Mouse (Mus musculus): Measurements from ENCODE around the gene Efr3b.

Gene Efr3b

DNA sequence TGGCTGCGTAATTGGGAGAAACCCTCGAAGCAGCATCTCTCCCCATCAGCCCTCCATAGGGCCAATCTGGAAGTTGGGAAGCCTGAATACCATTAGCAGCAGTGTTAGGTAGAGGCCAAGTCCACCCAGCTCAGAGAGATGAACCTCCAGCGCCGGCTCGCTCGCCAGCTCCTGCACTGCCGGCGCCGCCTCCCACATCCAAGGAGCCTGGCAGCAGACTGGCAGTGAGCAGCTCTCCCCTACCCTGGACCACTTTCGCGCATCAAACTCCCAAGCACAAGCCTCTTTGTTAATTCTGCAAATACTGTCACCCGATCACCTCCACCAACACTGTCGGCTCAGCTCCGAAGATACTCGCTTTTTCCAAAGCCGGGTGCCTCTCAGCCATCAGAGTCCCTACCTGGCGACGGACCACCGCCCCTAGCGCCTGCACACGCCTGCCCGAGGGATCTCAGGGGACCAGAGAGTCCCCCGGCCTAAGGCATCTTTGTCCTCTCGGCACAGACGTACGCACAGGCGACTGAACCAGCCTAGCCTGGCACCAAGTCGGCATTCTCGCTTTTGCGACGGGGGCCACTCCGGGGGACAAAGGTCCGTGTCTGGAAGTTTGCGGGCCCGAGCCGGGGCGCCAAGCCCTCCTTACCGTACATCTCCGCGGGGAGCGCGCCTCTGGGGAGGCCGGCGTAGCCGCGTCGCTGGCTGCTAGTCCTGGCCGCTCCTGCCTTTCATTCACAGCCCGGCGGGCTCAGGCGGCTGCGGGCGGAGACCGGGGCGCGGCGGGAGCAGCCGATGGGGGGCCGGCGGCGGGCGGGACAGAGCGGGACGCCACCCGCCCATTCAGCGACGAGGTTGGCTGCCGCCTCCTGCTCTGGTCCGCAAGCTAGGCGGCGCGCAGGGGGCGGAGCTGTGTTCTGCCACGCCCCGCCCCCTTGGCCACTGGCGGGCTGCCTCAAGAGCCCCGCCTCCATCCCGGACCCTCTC is at the start of gene Efr3b:
Efr3b (minus strand) TSS at position 855 of the 981 bp plus-strand sequence.
- in situ Hi-C loops (cut with MboI; ENCODE audit: low pct_unique_long_range_greater_than_20kb in 1 of 2, low sequenced_read_pairs in 2 of 2, unreplicated experiment in 1 of 2) = no loop called here

DNA sequence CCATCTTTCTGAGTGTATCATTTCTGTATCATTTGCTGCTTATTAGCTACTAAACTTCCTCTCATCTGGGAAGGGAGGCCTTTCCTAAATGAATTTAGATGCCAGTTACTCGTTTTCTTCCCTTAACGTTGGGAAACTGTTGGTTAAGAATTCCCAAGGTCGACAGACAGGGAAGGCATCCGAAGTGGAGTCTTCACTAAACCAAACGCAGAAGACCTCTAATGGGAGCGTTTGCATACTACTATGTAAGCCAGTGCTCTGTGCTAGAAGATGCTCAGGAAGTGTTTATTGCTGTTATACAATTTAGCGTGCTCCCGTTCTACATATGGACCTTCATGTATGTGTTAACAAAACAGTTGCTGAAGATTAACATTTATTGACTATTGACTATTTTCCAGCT is 44.7 kb upstream of the Efr3b start:
- in situ Hi-C loops (cut with MboI; ENCODE audit: low pct_unique_long_range_greater_than_20kb in 1 of 2, low sequenced_read_pairs in 2 of 2, unreplicated experiment in 1 of 2) = loop anchor here in 1 of 2 experiments (5.0 kb wide), 1 partner anchor 156 kb away; no protein-coding TSS in a partner anchor

DNA sequence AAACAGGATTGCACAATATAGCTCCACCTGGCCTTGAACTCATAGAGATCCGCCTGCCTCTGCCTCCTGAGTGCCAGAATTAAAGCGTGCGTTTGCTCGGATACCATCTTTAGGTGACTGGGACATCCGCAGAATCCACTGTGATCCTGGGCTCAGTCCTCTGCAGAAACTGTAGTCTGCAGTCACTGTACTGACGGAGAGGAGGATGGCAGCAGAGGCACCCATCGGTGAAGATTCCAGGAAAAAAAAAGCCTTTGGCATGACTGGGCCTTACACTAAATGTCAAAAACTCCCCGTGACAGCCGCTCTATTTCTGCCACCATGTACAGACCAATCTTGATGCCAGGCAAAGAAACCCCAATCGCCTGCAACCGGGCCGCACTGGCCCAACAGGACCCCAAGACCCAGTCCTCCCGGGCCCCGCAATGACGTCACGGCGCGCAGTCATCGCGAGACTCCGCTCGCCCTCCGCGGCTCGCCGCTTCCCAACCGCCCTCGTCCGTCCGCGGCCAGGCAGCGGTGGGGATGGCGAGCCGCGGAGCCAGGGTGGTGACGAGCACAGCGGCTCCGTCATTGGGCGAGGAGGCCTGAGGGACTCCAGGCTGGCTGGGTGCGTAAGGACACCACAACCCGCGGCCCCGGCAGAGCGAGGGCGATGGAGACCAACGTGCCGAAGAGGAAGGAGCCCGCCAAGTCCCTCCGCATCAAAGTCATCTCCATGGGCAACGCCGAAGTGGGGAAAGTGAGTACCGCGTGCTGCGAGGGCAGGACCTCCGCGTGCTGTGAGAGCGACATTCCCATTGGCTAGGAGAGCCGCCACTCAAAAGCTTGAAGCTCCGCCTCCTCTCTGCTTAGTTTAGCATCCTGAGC is 43.7 kb upstream of the Efr3b start, which contains the start of gene Dnajc27:
Dnajc27 (plus strand) TSS at position 452 of the 870 bp plus-strand sequence.
- in situ Hi-C loops (cut with MboI; ENCODE audit: low pct_unique_long_range_greater_than_20kb in 1 of 2, low sequenced_read_pairs in 2 of 2, unreplicated experiment in 1 of 2) = loop anchor here in 1 of 2 experiments (5.0 kb wide), 1 partner anchor 155 kb away; no protein-coding TSS in a partner anchor

DNA sequence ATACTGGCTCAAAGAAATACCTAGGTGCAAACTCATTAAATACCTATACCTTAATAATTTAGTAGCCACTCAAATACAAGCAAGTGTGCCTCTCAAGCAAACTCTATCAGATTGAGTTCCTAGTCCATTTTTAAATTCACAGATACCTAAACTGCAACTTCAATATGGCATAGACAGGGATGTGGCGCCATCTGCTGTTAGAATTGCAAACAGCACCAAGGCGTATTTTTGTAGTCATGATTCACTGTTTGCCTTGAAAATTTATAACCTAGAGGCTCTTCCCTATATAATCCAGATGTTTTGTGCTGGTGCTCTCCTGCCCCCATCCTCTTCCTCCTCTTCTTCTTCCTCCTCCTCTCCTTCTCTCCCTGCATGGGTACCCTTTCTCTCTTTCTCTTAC is 41.6 kb upstream of the Efr3b start:
- in situ Hi-C loops (cut with MboI; ENCODE audit: low pct_unique_long_range_greater_than_20kb in 1 of 2, low sequenced_read_pairs in 2 of 2, unreplicated experiment in 1 of 2) = loop anchor here in 1 of 2 experiments (5.0 kb wide), 1 partner anchor 153 kb away; no protein-coding TSS in a partner anchor

DNA sequence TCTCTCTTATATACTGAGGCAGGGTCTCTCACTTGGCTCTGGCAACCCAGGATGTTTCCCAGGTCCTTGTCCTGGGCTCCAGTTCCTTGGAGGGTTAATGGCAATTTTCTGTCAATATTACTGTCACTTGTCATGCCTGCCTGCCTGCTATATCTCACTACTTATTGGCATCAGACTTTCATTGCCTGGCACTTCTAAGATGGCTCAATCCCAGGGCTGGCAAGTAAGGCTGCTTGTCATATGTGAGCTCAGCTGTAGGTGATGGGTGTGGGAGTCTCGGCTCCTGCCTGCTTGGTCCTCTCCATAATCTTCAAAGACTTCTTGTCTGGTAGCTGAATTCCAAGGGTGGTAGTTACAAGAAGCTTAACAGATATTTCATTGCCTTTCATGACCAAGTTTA is 39.4 kb upstream of the Efr3b start:
- in situ Hi-C loops (cut with MboI; ENCODE audit: low pct_unique_long_range_greater_than_20kb in 1 of 2, low sequenced_read_pairs in 2 of 2, unreplicated experiment in 1 of 2) = loop anchor here in 1 of 2 experiments (10.0 kb wide), 1 partner anchor 153 kb away; no protein-coding TSS in a partner anchor

DNA sequence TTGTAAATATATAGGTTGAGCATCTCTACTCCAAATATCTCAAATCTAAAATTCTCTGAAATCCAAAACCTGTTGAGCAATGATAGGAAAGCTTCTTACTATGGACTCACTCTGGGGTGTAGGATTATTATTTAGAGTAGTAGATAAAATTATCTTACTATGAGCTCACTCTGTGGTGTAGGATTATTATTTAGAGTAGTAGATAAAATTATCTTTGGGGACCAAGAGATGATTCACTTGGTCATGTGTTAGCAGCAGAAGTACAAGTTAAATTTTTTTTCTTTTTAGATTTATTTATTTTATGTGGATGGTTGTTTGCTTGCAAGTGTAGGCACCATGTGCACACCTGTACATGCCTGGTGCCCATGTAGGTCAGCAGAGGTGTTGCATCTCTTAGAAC is 37.7 kb upstream of the Efr3b start:
- in situ Hi-C loops (cut with MboI; ENCODE audit: low pct_unique_long_range_greater_than_20kb in 1 of 2, low sequenced_read_pairs in 2 of 2, unreplicated experiment in 1 of 2) = loop anchor here in 1 of 2 experiments (10.0 kb wide), 1 partner anchor 152 kb away; no protein-coding TSS in a partner anchor

DNA sequence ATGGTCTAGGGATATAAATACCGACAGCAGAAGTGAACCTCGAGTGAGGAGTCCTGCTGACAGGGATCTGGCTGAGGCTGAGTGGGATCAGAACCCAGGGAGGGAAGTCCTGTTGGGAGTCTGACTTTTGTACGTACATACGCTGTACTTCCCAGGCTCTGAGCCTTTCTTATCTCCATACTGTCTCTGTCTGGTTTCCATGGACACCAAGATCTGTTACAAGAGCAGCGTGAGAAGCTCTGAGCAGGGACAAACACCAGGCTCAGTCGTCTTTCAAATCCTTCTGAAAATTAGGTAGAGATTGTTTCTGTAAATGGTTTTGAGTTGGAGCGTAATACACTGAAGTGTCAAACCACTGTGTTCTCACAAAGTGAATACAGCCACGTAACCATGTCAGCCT is 36.7 kb upstream of the Efr3b start:
- in situ Hi-C loops (cut with MboI; ENCODE audit: low pct_unique_long_range_greater_than_20kb in 1 of 2, low sequenced_read_pairs in 2 of 2, unreplicated experiment in 1 of 2) = loop anchor here in 1 of 2 experiments (10.0 kb wide), 1 partner anchor 151 kb away; no protein-coding TSS in a partner anchor

DNA sequence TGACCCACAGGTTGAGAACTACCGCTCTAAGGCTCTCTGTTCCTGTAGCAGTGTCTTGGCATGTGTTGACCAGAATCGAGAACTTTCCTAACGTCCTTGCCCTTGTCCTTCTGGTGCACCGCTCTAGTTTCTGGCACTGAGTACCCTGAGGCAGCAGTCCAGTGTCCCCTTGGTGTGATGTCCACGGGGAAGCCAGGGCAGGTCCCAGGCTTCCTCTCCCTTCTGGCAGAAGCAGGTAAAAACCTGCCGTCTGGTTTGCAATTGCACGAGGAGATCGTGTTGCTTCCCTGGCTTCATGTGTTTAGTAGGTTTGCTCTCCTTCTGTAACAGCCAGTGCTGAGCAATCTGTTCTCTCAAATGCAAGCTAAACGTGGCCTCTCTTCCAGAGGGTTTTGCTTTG is 33.0 kb upstream of the Efr3b start:
- in situ Hi-C loops (cut with MboI; ENCODE audit: low pct_unique_long_range_greater_than_20kb in 1 of 2, low sequenced_read_pairs in 2 of 2, unreplicated experiment in 1 of 2) = loop anchor here in 1 of 2 experiments (10.0 kb wide), 1 partner anchor 147 kb away; no protein-coding TSS in a partner anchor

DNA sequence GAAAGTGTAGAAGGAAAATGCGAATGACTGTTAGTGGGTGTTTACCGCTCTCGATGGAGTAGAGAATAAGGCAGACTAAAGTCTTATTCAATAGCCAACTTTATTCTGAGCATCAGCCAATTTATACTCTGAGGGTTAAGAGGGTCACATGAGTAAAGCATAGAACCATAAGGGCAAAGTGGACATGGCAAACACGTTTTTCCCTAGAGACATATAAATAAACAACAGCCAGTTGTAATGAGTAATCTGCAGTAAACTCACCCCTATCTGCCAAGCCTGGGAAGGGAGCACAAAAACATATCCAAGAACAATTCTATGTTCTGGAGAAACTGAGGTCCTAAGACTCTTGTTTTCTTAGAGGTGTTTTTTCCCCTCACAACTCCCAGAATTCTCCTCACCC is 29.8 kb upstream of the Efr3b start:
- in situ Hi-C loops (cut with MboI; ENCODE audit: low pct_unique_long_range_greater_than_20kb in 1 of 2, low sequenced_read_pairs in 2 of 2, unreplicated experiment in 1 of 2) = no loop called here

DNA sequence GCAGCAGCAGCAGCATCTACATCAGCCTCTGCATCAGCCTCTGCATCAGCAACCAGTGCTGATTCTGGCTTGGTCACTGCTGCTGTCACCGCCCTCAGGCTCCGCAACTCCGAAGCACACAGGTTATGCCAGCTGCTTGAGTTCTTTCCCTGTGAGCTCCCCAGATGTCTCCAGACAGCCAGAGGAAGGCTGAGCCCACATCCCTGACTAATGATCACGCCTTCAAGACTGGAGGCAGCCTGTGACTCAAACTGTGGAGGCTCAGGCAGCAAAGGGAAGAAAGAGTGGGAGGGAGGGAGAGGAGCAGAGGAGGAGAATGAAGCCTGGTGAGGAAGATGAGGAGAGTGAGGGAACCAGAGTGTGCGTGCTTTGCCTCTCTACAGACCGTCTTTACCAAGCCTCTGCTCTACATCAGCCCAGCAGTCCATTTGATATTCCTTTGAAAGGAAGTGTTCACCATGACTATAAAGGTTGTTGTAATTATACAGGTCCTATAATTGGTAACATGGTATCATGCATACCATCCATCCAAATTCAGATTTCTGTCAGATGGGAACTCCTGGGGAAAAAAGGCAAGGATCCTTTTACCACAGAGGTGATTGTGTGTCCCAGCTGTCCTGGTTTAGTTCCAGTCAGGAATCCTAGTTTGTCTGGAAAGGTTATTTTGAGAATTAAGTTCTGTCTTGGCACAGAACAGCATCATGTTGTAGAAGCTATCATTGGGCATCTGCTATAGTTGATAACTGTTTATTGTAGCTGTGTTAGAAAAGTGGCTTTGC is 28.2 kb upstream of the Efr3b start:
- in situ Hi-C loops (cut with MboI; ENCODE audit: low pct_unique_long_range_greater_than_20kb in 1 of 2, low sequenced_read_pairs in 2 of 2, unreplicated experiment in 1 of 2) = no loop called here

DNA sequence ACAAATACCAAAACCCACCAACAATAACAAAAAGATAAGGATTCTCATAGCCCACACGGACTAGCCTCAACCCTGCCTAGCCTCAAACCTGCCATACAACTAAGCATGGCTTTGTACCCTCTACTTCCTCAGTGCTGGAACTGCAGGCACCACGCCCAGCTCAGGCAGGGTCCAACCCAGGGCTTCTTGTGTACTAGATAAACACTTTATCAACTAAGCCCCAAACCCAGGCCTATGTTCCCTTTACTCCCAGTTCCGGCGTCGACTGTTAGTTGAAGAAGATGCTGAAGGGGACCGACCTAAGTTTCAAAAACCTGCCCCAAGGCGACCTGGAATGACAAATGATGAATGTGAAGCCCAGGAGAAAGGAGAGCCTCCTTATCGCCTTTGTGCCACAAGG is 27.2 kb upstream of the Efr3b start:
- in situ Hi-C loops (cut with MboI; ENCODE audit: low pct_unique_long_range_greater_than_20kb in 1 of 2, low sequenced_read_pairs in 2 of 2, unreplicated experiment in 1 of 2) = no loop called here

DNA sequence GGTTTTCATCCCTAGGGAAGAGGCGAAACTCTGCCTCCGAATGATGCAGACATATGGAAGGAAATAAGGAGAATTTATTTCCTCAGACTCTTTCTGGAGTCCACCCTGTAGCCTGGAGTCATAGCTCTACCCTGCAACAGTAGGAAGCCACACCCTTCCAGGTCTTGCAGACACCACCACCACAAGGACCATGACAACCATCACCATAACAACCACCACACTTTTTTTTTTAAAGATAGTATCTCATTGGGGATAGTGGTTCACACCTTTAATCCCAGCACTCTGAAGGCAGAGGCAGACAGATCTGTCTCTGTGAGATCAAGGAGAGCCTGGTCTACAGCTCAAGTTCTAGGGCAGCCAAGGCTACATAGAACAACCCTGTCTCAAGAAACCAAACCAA is 26.8 kb upstream of the Efr3b start:
- in situ Hi-C loops (cut with MboI; ENCODE audit: low pct_unique_long_range_greater_than_20kb in 1 of 2, low sequenced_read_pairs in 2 of 2, unreplicated experiment in 1 of 2) = no loop called here

DNA sequence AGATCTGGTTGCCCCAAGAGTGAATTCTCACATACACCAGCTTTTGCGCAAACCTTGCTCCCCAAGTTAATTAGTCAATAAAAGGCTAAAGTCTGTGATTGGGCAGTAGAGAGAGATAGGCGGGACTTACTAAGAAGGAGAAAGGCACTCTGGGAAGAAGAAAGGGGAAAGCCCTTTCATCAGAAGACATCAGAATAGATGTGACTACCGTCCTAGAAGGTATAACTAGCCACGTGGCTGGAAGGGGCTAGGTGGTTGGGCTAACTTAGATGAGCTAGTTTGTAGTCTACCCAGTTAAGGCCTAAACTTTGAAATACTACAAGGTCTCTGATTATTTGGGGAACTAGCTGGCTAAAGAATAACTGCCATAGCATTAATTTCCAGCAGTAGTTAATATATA is 21.0 kb upstream of the Efr3b start:
- in situ Hi-C loops (cut with MboI; ENCODE audit: low pct_unique_long_range_greater_than_20kb in 1 of 2, low sequenced_read_pairs in 2 of 2, unreplicated experiment in 1 of 2) = no loop called here

DNA sequence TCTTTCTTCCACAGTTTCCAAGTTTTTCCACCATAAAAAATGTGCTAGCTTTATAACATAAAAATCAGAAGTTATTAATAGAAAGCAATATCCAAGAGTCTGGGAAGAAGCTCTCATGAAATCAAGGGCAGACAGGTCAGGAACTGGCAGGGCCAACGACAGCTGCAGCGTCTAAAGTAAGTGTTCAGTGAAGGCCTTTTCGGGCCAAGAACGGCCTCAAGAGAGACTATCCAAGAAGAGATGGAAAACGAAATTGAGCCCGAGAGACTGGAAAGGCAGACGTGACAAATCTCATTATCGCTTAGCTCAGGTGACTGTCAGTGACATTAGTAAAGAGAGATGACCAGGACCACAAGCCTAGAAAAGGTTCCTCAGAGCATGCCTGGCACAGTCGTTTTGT is 19.6 kb upstream of the Efr3b start:
- in situ Hi-C loops (cut with MboI; ENCODE audit: low pct_unique_long_range_greater_than_20kb in 1 of 2, low sequenced_read_pairs in 2 of 2, unreplicated experiment in 1 of 2) = no loop called here

DNA sequence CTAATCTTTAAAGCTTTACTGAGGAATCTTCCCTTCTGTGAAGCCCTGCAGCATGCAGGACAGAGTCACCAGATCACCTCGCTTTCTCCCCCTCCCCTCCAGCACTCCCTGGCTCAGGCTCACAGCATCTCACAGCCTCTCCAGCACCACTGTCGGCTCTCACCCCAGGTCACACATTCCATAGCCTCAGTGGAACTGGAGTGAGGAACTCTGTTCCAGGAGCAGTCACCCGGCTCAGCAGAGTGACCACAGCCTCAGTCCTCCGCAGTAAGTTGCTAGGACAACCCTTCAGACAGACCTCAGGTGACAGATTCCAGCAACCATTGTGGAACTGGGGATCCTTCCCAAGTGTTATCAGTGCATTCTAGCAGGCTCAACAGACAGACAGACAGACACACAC is 16.1 kb upstream of the Efr3b start:
- in situ Hi-C loops (cut with MboI; ENCODE audit: low pct_unique_long_range_greater_than_20kb in 1 of 2, low sequenced_read_pairs in 2 of 2, unreplicated experiment in 1 of 2) = no loop called here

DNA sequence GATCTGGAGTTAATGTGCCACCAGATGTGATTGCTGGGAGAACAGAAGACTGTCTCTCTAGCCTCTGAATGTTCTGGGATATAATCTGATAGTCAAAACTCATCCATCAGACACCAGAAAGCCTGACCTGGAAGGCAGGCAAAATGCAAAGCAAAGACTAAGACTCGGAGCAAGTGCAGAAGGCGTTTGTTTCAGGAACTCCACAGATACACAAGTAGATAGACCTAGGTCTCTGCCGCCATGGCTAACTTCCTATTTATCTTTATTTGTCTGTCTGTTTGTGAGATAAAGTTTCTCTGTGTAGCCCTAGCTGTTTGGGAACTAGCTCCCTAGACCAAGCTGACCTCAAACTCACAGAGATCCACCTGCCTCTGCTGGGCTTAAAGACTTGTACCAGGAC is 14.9 kb upstream of the Efr3b start:
- in situ Hi-C loops (cut with MboI; ENCODE audit: low pct_unique_long_range_greater_than_20kb in 1 of 2, low sequenced_read_pairs in 2 of 2, unreplicated experiment in 1 of 2) = no loop called here

DNA sequence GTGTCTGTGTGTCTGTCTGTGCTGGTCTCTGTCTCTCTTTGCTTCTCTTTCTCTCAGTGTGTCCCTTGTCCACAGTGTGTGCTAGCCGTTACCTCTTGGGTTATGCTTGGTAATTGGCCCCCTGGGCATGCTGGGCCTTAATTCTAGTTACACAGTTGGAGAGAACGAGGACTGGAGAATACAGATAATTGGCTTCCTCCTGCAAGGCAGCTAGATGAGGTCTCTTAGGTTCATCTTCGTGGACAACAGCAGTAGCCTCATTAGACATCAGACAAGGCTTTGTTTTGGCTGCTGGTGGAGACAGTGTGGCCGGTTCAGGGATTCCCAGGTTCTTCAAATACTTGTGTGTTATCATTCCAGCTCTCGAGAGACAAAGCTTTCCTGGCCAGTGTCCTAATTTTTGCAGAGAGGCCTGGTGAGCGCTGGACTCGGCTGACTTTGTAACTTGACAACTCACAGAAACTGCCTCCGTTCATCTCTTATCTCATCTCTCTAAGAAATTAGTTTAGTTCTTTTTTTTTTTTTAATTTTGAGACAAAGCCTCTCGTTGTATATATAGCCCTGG is 12.2 kb upstream of the Efr3b start:
- in situ Hi-C loops (cut with MboI; ENCODE audit: low pct_unique_long_range_greater_than_20kb in 1 of 2, low sequenced_read_pairs in 2 of 2, unreplicated experiment in 1 of 2) = no loop called here

DNA sequence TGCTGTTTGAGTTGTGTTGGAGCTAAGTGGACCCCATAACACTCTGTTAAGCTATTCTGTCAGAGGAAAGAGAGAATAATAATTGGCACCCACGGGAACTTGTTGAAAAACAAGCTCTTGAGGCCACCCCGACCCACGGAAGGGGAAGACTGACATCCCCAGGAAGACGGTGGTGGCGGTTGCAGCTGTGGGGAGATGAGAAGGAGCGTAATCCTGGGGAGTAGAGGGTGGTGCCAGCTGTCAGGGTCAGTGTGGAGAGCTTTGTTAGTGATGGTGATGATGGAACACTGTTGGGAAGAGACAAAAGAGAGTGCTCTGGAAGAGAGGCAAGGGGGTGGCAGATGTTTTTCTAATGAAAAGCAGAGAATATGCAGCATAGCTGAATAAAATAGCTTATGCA is 9.3 kb upstream of the Efr3b start:
- in situ Hi-C loops (cut with MboI; ENCODE audit: low pct_unique_long_range_greater_than_20kb in 1 of 2, low sequenced_read_pairs in 2 of 2, unreplicated experiment in 1 of 2) = no loop called here

Measured in mouse embryonic stem cell (cell line).